Mouse (Mus musculus): ENCODE measurements around the gene Hoxb7.

DNA sequence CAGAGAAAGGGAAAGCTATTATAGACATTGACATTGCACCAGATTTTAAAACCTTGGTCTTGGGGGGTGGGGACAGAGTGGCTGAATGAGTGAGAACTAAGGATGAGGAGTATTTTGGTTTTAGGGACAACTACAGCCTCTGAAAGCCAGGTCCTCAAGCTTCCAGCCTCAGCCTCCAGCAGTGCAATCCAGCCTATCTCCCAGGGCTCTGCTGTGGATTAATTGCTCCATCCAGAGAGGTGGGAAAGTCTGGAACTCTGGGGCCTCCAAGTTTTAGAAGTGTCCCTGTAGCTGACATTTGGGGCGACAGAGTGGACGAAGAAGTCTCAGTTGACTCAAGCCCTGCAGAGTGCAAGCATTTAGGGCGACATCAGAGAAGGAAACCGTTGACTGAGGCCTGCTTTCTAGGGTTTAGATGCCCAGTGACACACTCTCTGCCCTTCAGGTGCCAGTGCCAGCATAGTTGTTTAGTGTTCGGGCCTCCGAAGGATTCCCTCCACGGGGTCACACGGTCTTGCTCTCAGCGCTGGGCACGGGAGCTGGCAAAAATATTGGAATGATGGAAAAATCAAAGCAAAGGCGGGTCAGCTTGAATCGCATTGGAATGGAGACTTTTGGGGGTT is 27.5 kb downstream of the Hoxb7 start:
- TF ChIP-seq CTCF (IDR thresholded peaks at IDR 0.05; ENCODE audit: low read depth) (no peak), EP300 (IDR thresholded peaks at IDR 0.05; ENCODE audit: low read depth) (no peak)

Data from liver, embryonic 14.5 days (tissue).